Mouse (Mus musculus): ENCODE measurements at regions not wholly inside any gene's neighbourhood (a gene's known extent, or its start where the extent isn't known, plus 50 kb on each side); places are given as distances from the start of the nearest gene placed in this dataset.

DNA sequence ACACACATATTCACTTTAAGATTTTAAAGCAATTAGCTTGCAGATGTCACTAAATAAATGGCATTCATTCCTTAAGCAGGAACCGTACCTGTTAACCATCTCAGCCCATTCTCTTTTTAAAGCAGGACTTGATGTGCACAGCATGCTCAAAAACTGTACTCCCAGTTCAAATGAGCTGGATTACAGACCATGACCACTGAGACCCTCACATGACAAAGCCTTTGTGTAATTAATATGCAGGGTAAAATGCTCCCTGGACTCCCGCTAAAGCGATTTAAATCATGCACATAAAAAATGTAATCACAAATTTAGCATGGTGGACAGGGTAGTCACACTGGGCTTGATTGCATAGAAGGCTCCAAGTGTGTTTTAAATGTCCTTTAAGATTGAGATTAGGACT lies 547.2 kb downstream of the Nr4a2 start:
- DNase-seq (ENCODE audit: low read depth, low spot score) = no peak

DNA sequence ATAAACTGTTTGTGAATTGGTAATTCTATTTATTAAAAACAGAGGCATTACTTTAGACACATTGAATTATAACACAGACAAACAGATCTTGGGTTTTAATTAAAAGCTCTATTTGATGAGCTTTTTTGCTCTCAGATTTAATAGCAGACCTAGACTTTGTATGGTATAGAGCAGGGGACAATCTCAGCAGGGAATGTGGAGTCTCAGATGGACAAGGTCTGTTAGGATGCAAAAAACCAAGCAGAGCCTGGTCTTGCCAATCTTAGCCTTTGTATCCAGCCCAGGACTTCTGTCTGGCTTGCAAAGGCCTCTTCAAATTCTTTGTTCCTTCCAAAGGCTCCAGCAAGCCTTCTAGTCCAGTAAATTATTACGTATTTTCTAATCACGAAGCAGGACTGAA lies 551.0 kb downstream of the Nr4a2 start:
- DNase-seq (ENCODE audit: low read depth, low spot score) = no peak

GRCm38 (mm10) chr2:56561321-56561720 lies 562.5 kb downstream of the Nr4a2 start:
- DNase-seq (ENCODE audit: low read depth, low spot score) = no peak

DNA sequence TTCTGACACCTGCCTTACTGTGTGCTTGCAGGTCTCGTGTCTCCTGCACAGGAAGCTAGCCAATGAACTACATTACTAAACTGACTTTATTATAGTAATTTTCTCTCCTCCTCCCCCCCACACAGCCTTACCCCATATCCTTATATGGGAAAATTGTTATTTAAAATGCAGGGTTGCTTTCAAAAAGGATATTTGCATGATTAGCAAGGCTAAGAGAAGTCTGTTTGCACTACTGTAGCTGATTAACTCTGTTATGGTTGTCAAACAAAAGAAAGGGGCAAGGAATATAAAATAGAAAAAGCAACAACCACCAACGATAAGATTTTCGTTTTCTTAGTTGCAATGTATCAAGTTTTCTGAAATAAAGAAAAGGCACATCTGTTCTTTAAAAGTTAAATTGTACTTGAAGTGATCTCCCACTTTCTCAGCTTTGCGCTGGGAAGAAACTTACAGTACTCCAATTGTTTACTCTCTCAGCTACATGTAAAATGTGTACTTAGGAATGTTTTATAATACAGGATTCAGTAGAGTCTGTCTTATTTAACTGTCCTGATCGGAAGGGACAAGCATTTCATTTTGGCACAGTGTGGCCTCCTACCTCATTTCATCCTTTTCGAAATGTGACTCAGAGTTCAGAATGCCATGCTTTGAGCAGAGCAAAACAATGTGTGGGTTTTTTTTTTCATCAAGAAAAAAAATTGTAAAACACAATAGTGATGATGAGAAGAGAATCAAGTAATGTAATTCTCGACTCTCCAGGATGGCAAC lies 571.4 kb downstream of the Nr4a2 start:
- DNase-seq (ENCODE audit: low read depth, low spot score) = no peak

- peak; percentile 39 for DNase-seq (ENCODE audit: low read depth, low spot score)
Measured at GRCm38 (mm10) chr2:56550163-56550562, 573.6 kb downstream of the Nr4a2 start.

DNA sequence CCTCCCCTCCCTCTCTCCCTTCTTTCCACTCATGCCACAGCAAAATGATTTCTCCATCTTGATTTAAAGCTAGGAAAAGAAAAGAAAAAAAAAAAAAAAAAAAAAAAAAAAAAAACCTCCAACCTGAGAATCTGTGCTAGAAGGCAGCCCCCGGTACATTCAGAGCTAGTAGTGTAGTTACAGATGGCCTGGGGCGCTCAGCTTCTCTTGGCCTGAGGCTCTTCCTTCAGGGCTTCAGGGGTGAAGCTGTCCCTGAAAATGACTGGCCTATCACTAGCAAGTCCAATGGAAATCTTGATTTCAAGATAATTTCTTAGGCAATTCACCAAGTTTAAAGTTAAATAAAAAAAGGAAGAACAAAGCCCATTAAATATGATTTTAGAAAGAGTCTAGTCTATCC lies 583.1 kb downstream of the Nr4a2 start:
- no peak for DNase-seq (ENCODE audit: low read depth, low spot score)

DNA sequence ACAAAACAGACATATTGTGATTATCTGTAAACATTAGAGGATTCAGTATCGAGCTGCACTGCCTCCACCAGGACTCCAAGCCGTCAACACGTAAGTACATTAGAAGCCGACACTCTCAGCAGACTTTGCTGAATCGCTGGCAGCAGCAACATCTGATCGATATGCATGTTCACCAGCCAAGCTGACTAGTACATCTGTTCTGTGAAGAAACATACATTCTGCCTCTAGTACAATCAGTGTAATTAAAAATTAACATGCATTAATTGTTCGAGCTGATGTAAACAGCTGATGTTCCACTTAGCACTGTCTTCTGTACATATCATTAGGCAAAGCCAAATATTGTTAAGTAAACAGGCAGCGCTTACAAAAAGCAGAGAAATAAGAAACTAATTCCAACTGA lies 584.0 kb downstream of the Nr4a2 start:
- DNase-seq (ENCODE audit: low read depth, low spot score) = no peak

DNA sequence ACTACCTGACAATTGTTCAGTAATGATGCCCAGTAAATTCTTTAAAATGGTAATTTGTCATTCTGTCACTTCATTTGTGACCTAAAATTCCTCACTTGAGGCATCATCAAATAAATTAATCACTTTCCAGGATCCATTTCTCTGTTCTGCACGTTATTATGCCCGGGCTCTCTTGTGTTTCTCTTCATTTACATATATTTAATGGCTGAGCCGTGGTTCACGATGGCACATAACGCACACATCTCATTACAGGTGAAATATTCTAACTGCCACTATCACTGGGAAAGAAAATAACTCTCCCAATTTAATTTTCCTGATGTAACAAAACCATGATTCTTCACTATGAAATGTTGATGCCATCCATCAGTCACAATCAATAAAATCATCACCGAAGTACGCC lies 604.4 kb downstream of the Nr4a2 start:
- DNase-seq (ENCODE audit: low read depth, low spot score) = no peak
